Mouse (Mus musculus): ENCODE results near the gene Gm12695. TPM values are rescaled to one million over a fixed set of nuclear protein-coding genes. Genes with fewer than 3 reads are reported as not detected.

The Gm12695 gene
- polyA plus RNA-seq, 1 experiment from 2014 or later: not detected

- H3K9ac ChIP-seq (ENCODE audit: low read depth, low read length): no peak overlapping the region
These were observed 18.5 kb downstream of the Gm12695 start for GRCm38 (mm10) chr4:96766396-96766998.

GRCm38 (mm10) chr4:96751953-96752352 lies 33.0 kb downstream of the Gm12695 start:
- WGBS: 73% methylated on average over 1 of the region's 1 CpGs
- no peak overlapping the region for H3K4me3 ChIP-seq (ENCODE audit: low read length)

More at GRCm38 (mm10) chr4:96766396-96766998, 18.5 kb downstream of the Gm12695 start:
- no peak for ATAC-seq
- H3K4me1 ChIP-seq (ENCODE audit: control insufficient read depth, insufficient read depth, low read length): no peaks in the 10 kb centered on the region
- H3K27ac ChIP-seq (ENCODE audit: low read length): no peak overlapping the region
- H3K27me3 ChIP-seq (replicated peaks; ENCODE audit: control insufficient read depth, insufficient read depth, low read length): no peaks in the 10 kb centered on the region
- H3K9me3 ChIP-seq (ENCODE audit: control insufficient read depth, low read length): no peaks in the 10 kb centered on the region
- no peaks in the 10 kb centered on the region for H3K36me3 ChIP-seq (ENCODE audit: control insufficient read depth, insufficient read depth, low read length)
- no peak overlapping the region for H3K4me3 ChIP-seq (ENCODE audit: low read length)
- no peak overlapping the region for H3K4me2 ChIP-seq (ENCODE audit: low read depth, low read length)
- 59% methylated on average over 2 of the region's 2 CpGs for WGBS

GRCm38 (mm10) chr4:96740472-96740871 lies 44.5 kb downstream of the Gm12695 start:
- Histone ChIP-seq H3K9ac (ENCODE audit: low read depth, low read length) (no peak overlapping the region), H3K36me3 (ENCODE audit: control insufficient read depth, insufficient read depth, low read length) (no peaks in the 10 kb centered on the region), H3K4me3 (ENCODE audit: low read length) (no peak overlapping the region), H3K4me2 (ENCODE audit: low read depth, low read length) (no peak overlapping the region), H3K27me3 (replicated peaks; ENCODE audit: control insufficient read depth, insufficient read depth, low read length) (no peaks in the 10 kb centered on the region), H3K4me1 (ENCODE audit: control insufficient read depth, insufficient read depth, low read length) (no peaks in the 10 kb centered on the region), H3K27ac (ENCODE audit: low read length) (no peak overlapping the region), H3K9me3 (ENCODE audit: control insufficient read depth, low read length) (no peaks in the 10 kb centered on the region)
- 92% methylated on average over 3 of the region's 3 CpGs for WGBS
- ATAC-seq: no peak

More at GRCm38 (mm10) chr4:96751953-96752352, 33.0 kb downstream of the Gm12695 start:
- no peaks in the 10 kb centered on the region for H3K27me3 ChIP-seq (replicated peaks; ENCODE audit: control insufficient read depth, insufficient read depth, low read length)
- no peak for ATAC-seq
- no peak overlapping the region for H3K9ac ChIP-seq (ENCODE audit: low read depth, low read length)
- H3K27ac ChIP-seq (ENCODE audit: low read length): no peak overlapping the region
- H3K4me2 ChIP-seq (ENCODE audit: low read depth, low read length): no peak overlapping the region
- no peaks in the 10 kb centered on the region for H3K9me3 ChIP-seq (ENCODE audit: control insufficient read depth, low read length)
- no peaks in the 10 kb centered on the region for H3K4me1 ChIP-seq (ENCODE audit: control insufficient read depth, insufficient read depth, low read length)
- H3K36me3 ChIP-seq (ENCODE audit: control insufficient read depth, insufficient read depth, low read length): no peaks in the 10 kb centered on the region

- Histone ChIP-seq H3K27me3 (replicated peaks; ENCODE audit: control insufficient read depth, insufficient read depth, low read length) (no peaks in the 10 kb centered on the region), H3K9ac (ENCODE audit: low read depth, low read length) (no peak overlapping the region), H3K9me3 (ENCODE audit: control insufficient read depth, low read length) (no peaks in the 10 kb centered on the region), H3K4me1 (ENCODE audit: control insufficient read depth, insufficient read depth, low read length) (no peaks in the 10 kb centered on the region), H3K36me3 (ENCODE audit: control insufficient read depth, insufficient read depth, low read length) (no peaks in the 10 kb centered on the region), H3K4me3 (ENCODE audit: low read length) (no peak overlapping the region), H3K4me2 (ENCODE audit: low read depth, low read length) (no peak overlapping the region), H3K27ac (ENCODE audit: low read length) (no peak overlapping the region)
- WGBS: 67% methylated on average over 4 of the region's 4 CpGs
- no peak for ATAC-seq
These were observed 55.7 kb downstream of the Gm12695 start for GRCm38 (mm10) chr4:96729256-96729655.

GRCm38 (mm10) chr4:96728211-96728610 lies 56.8 kb downstream of the Gm12695 start:
- Histone ChIP-seq H3K4me2 (ENCODE audit: low read depth, low read length) (no peak overlapping the region), H3K9me3 (ENCODE audit: control insufficient read depth, low read length) (no peaks in the 10 kb centered on the region), H3K27ac (ENCODE audit: low read length) (no peak overlapping the region), H3K4me1 (ENCODE audit: control insufficient read depth, insufficient read depth, low read length) (no peaks in the 10 kb centered on the region), H3K9ac (ENCODE audit: low read depth, low read length) (no peak overlapping the region), H3K27me3 (replicated peaks; ENCODE audit: control insufficient read depth, insufficient read depth, low read length) (no peaks in the 10 kb centered on the region), H3K36me3 (ENCODE audit: control insufficient read depth, insufficient read depth, low read length) (no peaks in the 10 kb centered on the region), H3K4me3 (ENCODE audit: low read length) (no peak overlapping the region)
- ATAC-seq: no peak
- WGBS: 51% methylated on average over 3 of the region's 3 CpGs

GRCm38 (mm10) chr4:96725415-96726055 lies 59.5 kb downstream of the Gm12695 start:
- Histone ChIP-seq H3K27me3 (replicated peaks; ENCODE audit: control insufficient read depth, insufficient read depth, low read length) (no peaks in the 10 kb centered on the region), H3K9ac (ENCODE audit: low read depth, low read length) (no peak overlapping the region), H3K36me3 (ENCODE audit: control insufficient read depth, insufficient read depth, low read length) (no peaks in the 10 kb centered on the region), H3K27ac (ENCODE audit: low read length) (no peak overlapping the region), H3K4me3 (ENCODE audit: low read length) (no peak overlapping the region), H3K4me1 (ENCODE audit: control insufficient read depth, insufficient read depth, low read length) (no peaks in the 10 kb centered on the region), H3K4me2 (ENCODE audit: low read depth, low read length) (no peak overlapping the region), H3K9me3 (ENCODE audit: control insufficient read depth, low read length) (no peaks in the 10 kb centered on the region)
- 66% methylated on average over 5 of the region's 5 CpGs for WGBS
- ATAC-seq: no peak

GRCm38 (mm10) chr4:96722301-96722700 lies 62.7 kb downstream of the Gm12695 start:
- H3K36me3 ChIP-seq (ENCODE audit: control insufficient read depth, insufficient read depth, low read length): no peaks in the 10 kb centered on the region
- H3K27ac ChIP-seq (ENCODE audit: low read length): no peak overlapping the region
- H3K9ac ChIP-seq (ENCODE audit: low read depth, low read length): no peak overlapping the region
- H3K9me3 ChIP-seq (ENCODE audit: control insufficient read depth, low read length): no peaks in the 10 kb centered on the region
- no peak for ATAC-seq
- H3K4me3 ChIP-seq (ENCODE audit: low read length): no peak overlapping the region
- no peak overlapping the region for H3K4me2 ChIP-seq (ENCODE audit: low read depth, low read length)
- no peaks in the 10 kb centered on the region for H3K27me3 ChIP-seq (replicated peaks; ENCODE audit: control insufficient read depth, insufficient read depth, low read length)
- no peaks in the 10 kb centered on the region for H3K4me1 ChIP-seq (ENCODE audit: control insufficient read depth, insufficient read depth, low read length)
- 90% methylated on average over 2 of the region's 2 CpGs for WGBS

GRCm38 (mm10) chr4:96718977-96719966 lies 65.7 kb downstream of the Gm12695 start:
- WGBS: 48% methylated on average over 4 of the region's 4 CpGs
- ATAC-seq: no peak

GRCm38 (mm10) chr4:96718503-96718902 lies 66.5 kb downstream of the Gm12695 start:
- ATAC-seq: no peak
- no peak overlapping the region for H3K27ac ChIP-seq (ENCODE audit: low read length)
- H3K4me1 ChIP-seq (ENCODE audit: control insufficient read depth, insufficient read depth, low read length): no peaks in the 10 kb centered on the region
- no peaks in the 10 kb centered on the region for H3K36me3 ChIP-seq (ENCODE audit: control insufficient read depth, insufficient read depth, low read length)
- H3K4me3 ChIP-seq (ENCODE audit: low read length): no peak overlapping the region
- H3K9me3 ChIP-seq (ENCODE audit: control insufficient read depth, low read length): no peaks in the 10 kb centered on the region
- H3K27me3 ChIP-seq (replicated peaks; ENCODE audit: control insufficient read depth, insufficient read depth, low read length): no peaks in the 10 kb centered on the region
- no peak overlapping the region for H3K4me2 ChIP-seq (ENCODE audit: low read depth, low read length)
- H3K9ac ChIP-seq (ENCODE audit: low read depth, low read length): no peak overlapping the region

More at GRCm38 (mm10) chr4:96718977-96719966, 65.7 kb downstream of the Gm12695 start:
- Histone ChIP-seq H3K9ac (ENCODE audit: low read depth, low read length) (no peak overlapping the region), H3K4me2 (ENCODE audit: low read depth, low read length) (no peak overlapping the region), H3K9me3 (ENCODE audit: control insufficient read depth, low read length) (no peaks in the 10 kb centered on the region), H3K27ac (ENCODE audit: low read length) (no peak overlapping the region), H3K36me3 (ENCODE audit: control insufficient read depth, insufficient read depth, low read length) (no peaks in the 10 kb centered on the region), H3K4me3 (ENCODE audit: low read length) (no peak overlapping the region), H3K27me3 (replicated peaks; ENCODE audit: control insufficient read depth, insufficient read depth, low read length) (no peaks in the 10 kb centered on the region), H3K4me1 (ENCODE audit: control insufficient read depth, insufficient read depth, low read length) (no peaks in the 10 kb centered on the region)

All from intestine, embryonic 16.5 days (tissue).